Mouse (Mus musculus) limb, embryonic 13.5 days (tissue): ENCODE measurements around the gene Psd. TPM values are rescaled to one million over a fixed set of nuclear protein-coding genes. Genes with fewer than 3 reads are reported as not detected.

Experiments used
- ATAC-seq: fragments of 200-750 bp; cut with Nextera tagmentation; 2 replicates; pipeline ENCODE4 v1.8.0; 2017; ENCODE audit warnings: low read depth, moderate number of reproducible peaks, moderate TSS enrichment; ENCODE audit not compliant: low FRiP score
- H3K27ac ChIP-seq: fragments of 300-500 bp; sonication (generic); 2 replicates; pipeline ENCODE4 v1.5.1; 2015; ENCODE audit warnings: inconsistent platforms, mild to moderate bottlenecking, moderate library complexity
- H3K27me3 ChIP-seq: fragments of 300-500 bp; sonication (generic); 2 replicates; pipeline ENCODE4 v1.6.1; 2015; ENCODE audit warnings: mild to moderate bottlenecking, inconsistent platforms
- H3K36me3 ChIP-seq: fragments of 300-500 bp; sonication (generic); 2 replicates; pipeline ENCODE4 v1.6.1; 2015; ENCODE audit warnings: inconsistent platforms, mild to moderate bottlenecking, moderate library complexity
- H3K4me1 ChIP-seq: fragments of 300-500 bp; sonication (generic); 2 replicates; pipeline ENCODE4 v1.6.1; 2015; ENCODE audit warnings: inconsistent platforms
- H3K4me2 ChIP-seq: fragments of 300-500 bp; sonication (generic); replicated peaks from 2 replicates; pipeline ENCODE4 v1.6.1; 2015; ENCODE audit warnings: inconsistent platforms, mild to moderate bottlenecking, moderate library complexity
- H3K4me3 ChIP-seq: fragments of 300-500 bp; sonication (generic); 2 replicates; pipeline ENCODE4 v1.5.1; 2015; ENCODE audit warnings: moderate library complexity, mild to moderate bottlenecking, inconsistent platforms
- H3K9ac ChIP-seq: fragments of 300-500 bp; sonication (generic); 2 replicates; pipeline ENCODE4 v1.6.1; 2015; ENCODE audit warnings: mild to moderate bottlenecking, inconsistent platforms
- H3K9me3 ChIP-seq: fragments of 300-500 bp; sonication (generic); 2 replicates; pipeline ENCODE4 v1.6.1; 2016; ENCODE audit warnings: inconsistent platforms
- WGBS: fragments of 180-500 bp; shearing (Covaris S2); methylation state at CpG from one replicate; pipeline ENCODE4 v1.1.7; 2015; 5-methylcytosine and 5-hydroxymethylcytosine counted together
- polyA plus RNA-seq: library from polyadenylated mRNA; unstranded; fragments of >200 nt; fragmentation: Nextera tagmentation; extraction: Ambion mirVana; gene quantifications from 2 replicates; pipeline ENCODE4 v1.2.1, GENCODE M21; 2015

Psd gene
- 4.1 and 4.8 TPM in 2 replicates for polyA plus RNA-seq

- H3K27ac ChIP-seq, result peak within 1 kb of the TSS; percentile 86; the same call in 1 of the 2 replicates
Observed at GRCm38 (mm10) chr19:46326756-46327305, at the start of gene Psd. Psd (minus strand) TSS chr19:46327156.

GRCm38 (mm10) chr19:46375891-46376290 is 48.9 kb upstream of the Psd start:
- Histone ChIP-seq H3K4me1 (peaks cover 7% of the 10 kb centered on the region; the same call in 1 of the 2 replicates), H3K27me3 (no peaks in the 10 kb centered on the region), H3K4me2 (no peak overlapping the region), H3K27ac (no peak overlapping the region), H3K4me3 (no peak overlapping the region), H3K9me3 (no peaks in the 10 kb centered on the region), H3K9ac (no peak overlapping the region), H3K36me3 (peaks cover 47% of the 10 kb centered on the region)
- 48% methylated on average over 4 of the region's 4 CpGs for WGBS
- ATAC-seq, result no peak

More at GRCm38 (mm10) chr19:46326756-46327305, at the start of gene Psd:
- Histone ChIP-seq H3K4me1 (peaks cover 32% of the 10 kb centered on the region), H3K4me2 (peak within 1 kb of the TSS; percentile 99), H3K9me3 (no peaks in the 10 kb centered on the region), H3K4me3 (peak within 1 kb of the TSS; percentile 72), H3K27me3 (peaks cover 69% of the 10 kb centered on the region), H3K9ac (peak within 1 kb of the TSS; percentile 72; the same call in 1 of the 2 replicates), H3K36me3 (peaks cover 18% of the 10 kb centered on the region)
- under 1% methylated on average over 34 of the region's 35 CpGs for WGBS
- ATAC-seq, result no peak

DNA sequence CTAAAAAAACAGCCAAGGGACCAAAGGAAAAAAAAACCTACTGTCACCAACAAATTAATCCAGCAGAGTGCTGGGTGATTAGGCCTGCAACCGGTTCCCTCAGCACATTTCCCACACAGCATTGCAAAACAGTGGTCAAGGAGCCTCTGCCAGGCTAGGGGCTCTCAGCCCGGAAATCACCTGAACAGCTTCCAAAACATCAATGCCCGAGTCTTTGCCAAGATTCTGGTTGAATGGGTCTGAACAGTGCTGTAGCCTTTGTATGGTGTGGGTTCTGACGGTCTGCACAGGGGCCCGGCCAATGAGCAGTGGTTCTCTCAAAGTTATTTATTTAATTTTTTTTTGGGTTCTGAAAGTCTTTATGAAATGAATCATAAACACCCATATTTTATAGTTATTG is 48.5 kb upstream of the Psd start:
- no peaks in the 10 kb centered on the region for H3K9me3 ChIP-seq
- H3K27me3 ChIP-seq, result no peaks in the 10 kb centered on the region
- no peak overlapping the region for H3K4me3 ChIP-seq
- WGBS, result 67% methylated on average over 5 of the region's 5 CpGs
- ATAC-seq, result no peak
- H3K27ac ChIP-seq, result no peak overlapping the region
- peaks cover 43% of the 10 kb centered on the region for H3K36me3 ChIP-seq
- no peak overlapping the region for H3K9ac ChIP-seq
- H3K4me2 ChIP-seq, result no peak overlapping the region
- peaks cover 7% of the 10 kb centered on the region; the same call in 1 of the 2 replicates for H3K4me1 ChIP-seq

DNA sequence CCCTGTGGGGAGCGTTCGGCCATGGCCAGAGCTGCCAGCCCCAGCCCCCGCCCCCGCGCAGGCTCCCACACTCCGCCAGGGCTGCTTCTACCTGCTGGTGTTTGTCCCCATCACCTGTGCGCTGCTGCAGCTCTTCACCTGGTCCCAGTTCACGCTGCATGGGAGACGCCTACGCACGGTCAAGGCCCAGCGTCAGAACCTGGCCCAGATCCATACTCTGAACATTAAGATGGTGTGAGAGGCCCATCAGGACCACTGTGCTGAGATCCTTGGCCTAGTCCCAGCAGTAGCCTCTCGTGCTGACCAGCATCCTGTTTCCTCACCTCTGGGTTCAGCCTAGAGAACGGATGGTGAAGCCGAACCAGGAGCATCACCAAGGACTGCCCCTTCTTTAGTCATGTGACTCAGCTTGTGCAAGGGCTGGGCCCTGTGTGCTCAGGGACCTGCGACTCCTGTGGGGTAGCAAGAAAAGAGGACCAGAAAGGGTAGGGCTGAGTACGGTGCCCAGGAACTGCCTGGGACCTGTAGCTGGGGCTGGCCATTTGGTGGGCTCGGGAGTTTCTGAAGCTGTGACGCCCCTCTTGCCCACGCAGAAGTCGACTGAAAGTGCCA is 47.6 kb upstream of the Psd start:
- Histone ChIP-seq H3K4me1 (peaks cover 7% of the 10 kb centered on the region; the same call in 1 of the 2 replicates), H3K4me2 (no peak overlapping the region), H3K27me3 (no peaks in the 10 kb centered on the region), H3K36me3 (peaks cover 34% of the 10 kb centered on the region), H3K9me3 (no peaks in the 10 kb centered on the region), H3K27ac (no peak overlapping the region), H3K4me3 (no peak overlapping the region), H3K9ac (no peak overlapping the region)
- 55% methylated on average over 21 of the region's 21 CpGs for WGBS
- no peak for ATAC-seq

- Histone ChIP-seq H3K9me3 (no peaks in the 10 kb centered on the region), H3K4me2 (no peak overlapping the region), H3K27me3 (no peaks in the 10 kb centered on the region), H3K4me1 (no peaks in the 10 kb centered on the region), H3K9ac (no peak overlapping the region), H3K27ac (no peak overlapping the region), H3K4me3 (no peak overlapping the region), H3K36me3 (no peaks in the 10 kb centered on the region)
- WGBS, result 18% methylated on average over 4 of the region's 4 CpGs
- ATAC-seq, result no peak
Observed at GRCm38 (mm10) chr19:46369204-46369603, 42.2 kb upstream of the Psd start.

GRCm38 (mm10) chr19:46367798-46368590 is 41.0 kb upstream of the Psd start:
- Histone ChIP-seq H3K4me1 (no peaks in the 10 kb centered on the region), H3K4me2 (no peak overlapping the region), H3K27ac (no peak overlapping the region), H3K4me3 (no peak overlapping the region), H3K9ac (no peak overlapping the region), H3K9me3 (no peaks in the 10 kb centered on the region), H3K27me3 (no peaks in the 10 kb centered on the region), H3K36me3 (no peaks in the 10 kb centered on the region)
- no peak for ATAC-seq
- WGBS, result 81% methylated on average over 23 of the region's 23 CpGs

DNA sequence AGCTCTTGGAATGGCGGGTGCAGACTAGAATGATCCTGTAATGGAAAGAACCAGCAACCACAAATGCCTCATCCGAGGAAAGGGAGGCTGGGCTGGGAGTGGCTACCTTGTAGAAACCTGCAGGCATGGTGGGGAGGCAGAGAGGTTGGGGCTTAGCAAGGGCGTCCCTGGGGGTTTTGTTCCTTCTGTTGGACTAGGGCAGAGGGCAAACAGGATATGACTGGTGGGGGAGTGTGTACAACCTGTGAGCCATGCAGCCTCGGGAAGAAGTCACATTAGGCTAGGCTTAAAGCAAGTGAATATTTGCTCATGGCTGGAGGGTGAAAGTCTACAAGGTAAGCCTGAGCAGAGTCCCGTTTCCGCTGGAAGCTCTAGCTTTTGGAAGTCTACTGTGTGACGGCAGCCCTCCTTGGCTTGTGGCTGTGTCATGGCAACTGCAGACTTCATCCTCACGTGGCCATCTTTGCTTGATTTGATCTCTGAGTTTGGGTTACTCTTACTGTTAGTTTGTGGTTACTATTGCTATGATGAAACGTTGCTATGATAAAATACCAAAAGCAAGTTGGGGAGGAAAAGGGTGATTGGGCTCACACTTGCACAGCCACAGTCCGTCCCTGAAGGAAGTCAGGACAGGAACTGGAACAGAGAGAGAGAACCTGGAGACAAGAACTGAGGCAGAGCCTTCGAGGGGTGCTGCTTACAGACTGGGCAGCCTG is 36.5 kb upstream of the Psd start:
- no peaks in the 10 kb centered on the region for H3K36me3 ChIP-seq
- no peaks in the 10 kb centered on the region for H3K9me3 ChIP-seq
- no peak overlapping the region for H3K4me3 ChIP-seq
- no peak overlapping the region for H3K9ac ChIP-seq
- H3K27ac ChIP-seq, result no peak overlapping the region
- H3K27me3 ChIP-seq, result peaks cover 8% of the 10 kb centered on the region
- ATAC-seq, result no peak
- no peaks in the 10 kb centered on the region for H3K4me1 ChIP-seq
- no peak overlapping the region for H3K4me2 ChIP-seq
- 75% methylated on average over 11 of the region's 11 CpGs for WGBS

- WGBS, result 85% methylated on average over 8 of the region's 8 CpGs
Observed at GRCm38 (mm10) chr19:46362104-46362503, 35.1 kb upstream of the Psd start.

GRCm38 (mm10) chr19:46358381-46358780 is 31.4 kb upstream of the Psd start:
- H3K4me1 ChIP-seq, result peaks cover 9% of the 10 kb centered on the region
- no peak for ATAC-seq
- no peak overlapping the region for H3K4me2 ChIP-seq
- H3K4me3 ChIP-seq, result no peak overlapping the region
- no peaks in the 10 kb centered on the region for H3K9me3 ChIP-seq
- no peak overlapping the region for H3K9ac ChIP-seq
- H3K36me3 ChIP-seq, result no peaks in the 10 kb centered on the region
- H3K27me3 ChIP-seq, result peaks cover 29% of the 10 kb centered on the region
- no peak overlapping the region for H3K27ac ChIP-seq
- 69% methylated on average over 4 of the region's 4 CpGs for WGBS

More at GRCm38 (mm10) chr19:46362104-46362503, 35.1 kb upstream of the Psd start:
- Histone ChIP-seq H3K9ac (no peak overlapping the region), H3K27ac (no peak overlapping the region), H3K27me3 (peaks cover 22% of the 10 kb centered on the region), H3K4me2 (no peak overlapping the region), H3K9me3 (no peaks in the 10 kb centered on the region), H3K36me3 (no peaks in the 10 kb centered on the region), H3K4me3 (no peak overlapping the region), H3K4me1 (peaks cover 5% of the 10 kb centered on the region)
- no peak for ATAC-seq

- Histone ChIP-seq H3K9me3 (no peaks in the 10 kb centered on the region), H3K27ac (no peak overlapping the region), H3K4me2 (peak overlapping the region; percentile 80), H3K36me3 (no peaks in the 10 kb centered on the region), H3K27me3 (peaks cover 29% of the 10 kb centered on the region), H3K4me1 (peaks cover 9% of the 10 kb centered on the region), H3K9ac (peak overlapping the region; percentile 66), H3K4me3 (peak overlapping the region; percentile 53)
- no peak for ATAC-seq
- WGBS, result 19% methylated on average over 25 of the region's 25 CpGs
Observed at GRCm38 (mm10) chr19:46357344-46358280, 30.7 kb upstream of the Psd start.

- H3K27ac ChIP-seq, result no peak overlapping the region
- peak; percentile 73 for ATAC-seq
Observed at GRCm38 (mm10) chr19:46356701-46357138, 29.8 kb upstream of the Psd start.

More at GRCm38 (mm10) chr19:46356701-46357138, 29.8 kb upstream of the Psd start:
- WGBS, result 0% methylated on average over 29 of the region's 29 CpGs
- H3K4me2 ChIP-seq, result peak overlapping the region; percentile 80
- peak overlapping the region; percentile 66 for H3K9ac ChIP-seq
- H3K4me3 ChIP-seq, result peak overlapping the region; percentile 53
- peaks cover 9% of the 10 kb centered on the region for H3K4me1 ChIP-seq
- H3K27me3 ChIP-seq, result peaks cover 29% of the 10 kb centered on the region
- no peaks in the 10 kb centered on the region for H3K36me3 ChIP-seq
- no peaks in the 10 kb centered on the region for H3K9me3 ChIP-seq
